Mouse (Mus musculus) lung, embryonic 15.5 days (tissue): ENCODE results near the gene Tbx19. TPM values are rescaled to one million over a fixed set of nuclear protein-coding genes. Genes with fewer than 3 reads are reported as not detected.

Experiments used
- ATAC-seq: fragments of 200-750 bp; cut with Nextera tagmentation; 2 replicates; pipeline ENCODE4 v1.8.0; 2017; ENCODE audit warnings: moderate number of reproducible peaks, borderline replicate concordance; ENCODE audit not compliant: low FRiP score, low TSS enrichment; ENCODE audit errors: extremely low read depth
- H3K27ac ChIP-seq: fragments of 300-500 bp; sonication (generic); 2 replicates; pipeline ENCODE4 v1.5.1; 2015; ENCODE audit warnings: moderate library complexity, mild to moderate bottlenecking, inconsistent platforms
- H3K27me3 ChIP-seq: fragments of 300-500 bp; sonication (generic); 2 replicates; pipeline ENCODE4 v1.6.1; 2015; ENCODE audit warnings: inconsistent platforms
- H3K36me3 ChIP-seq: fragments of 300-500 bp; sonication (generic); 2 replicates; pipeline ENCODE4 v1.6.1; 2015; ENCODE audit warnings: inconsistent platforms
- H3K4me1 ChIP-seq: fragments of 300-500 bp; sonication (generic); 2 replicates; pipeline ENCODE4 v1.6.1; 2015; ENCODE audit warnings: inconsistent platforms
- H3K4me2 ChIP-seq: fragments of 300-500 bp; sonication (generic); 2 replicates; pipeline ENCODE4 v1.6.1; 2015; ENCODE audit warnings: inconsistent platforms, mild to moderate bottlenecking, moderate library complexity
- H3K4me3 ChIP-seq: fragments of 300-500 bp; sonication (generic); 2 replicates; pipeline ENCODE4 v1.5.1; 2015; ENCODE audit warnings: mild to moderate bottlenecking, inconsistent platforms
- H3K9ac ChIP-seq: fragments of 300-500 bp; sonication (generic); 2 replicates; pipeline ENCODE4 v1.6.1; 2015; ENCODE audit warnings: inconsistent platforms
- H3K9me3 ChIP-seq: fragments of 300-500 bp; sonication (generic); 2 replicates; pipeline ENCODE4 v1.6.1; 2016; ENCODE audit warnings: inconsistent platforms
- WGBS: fragments of 180-500 bp; shearing (Covaris S2); methylation state at CpG from one replicate; pipeline ENCODE4 v1.1.7; 2015; 5-methylcytosine and 5-hydroxymethylcytosine counted together
- polyA plus RNA-seq: library from polyadenylated mRNA; unstranded; fragments of >200 nt; fragmentation: Nextera tagmentation; extraction: Ambion mirVana; gene quantifications from 2 replicates; pipeline ENCODE4 v1.2.1, GENCODE M21; 2015

The Tbx19 gene
- polyA plus RNA-seq, 1 experiment from 2014 or later = 0.05 TPM

GRCm38 (mm10) chr1:165108477-165108876 is 52.1 kb downstream of the Tbx19 start:
- Histone ChIP-seq H3K4me1 (no peaks in the 10 kb centered on the region), H3K36me3 (no peaks in the 10 kb centered on the region), H3K9me3 (no peaks in the 10 kb centered on the region), H3K9ac (no peak overlapping the region), H3K27ac (no peak overlapping the region), H3K27me3 (no peaks in the 10 kb centered on the region), H3K4me2 (no peak overlapping the region), H3K4me3 (no peak overlapping the region)
- WGBS = 57% methylated on average over 5 of the region's 5 CpGs
- no peak for ATAC-seq

GRCm38 (mm10) chr1:165106011-165106385 is 54.6 kb downstream of the Tbx19 start:
- Histone ChIP-seq H3K4me3 (no peak overlapping the region), H3K36me3 (no peaks in the 10 kb centered on the region), H3K4me1 (no peaks in the 10 kb centered on the region), H3K9me3 (no peaks in the 10 kb centered on the region), H3K9ac (no peak overlapping the region), H3K4me2 (no peak overlapping the region), H3K27me3 (no peaks in the 10 kb centered on the region), H3K27ac (no peak overlapping the region)
- WGBS = 74% methylated on average over 2 of the region's 2 CpGs
- no peak for ATAC-seq

- Histone ChIP-seq H3K27me3 (no peaks in the 10 kb centered on the region), H3K4me2 (no peak overlapping the region), H3K9me3 (no peaks in the 10 kb centered on the region), H3K4me3 (no peak overlapping the region), H3K27ac (no peak overlapping the region), H3K9ac (no peak overlapping the region), H3K36me3 (no peaks in the 10 kb centered on the region), H3K4me1 (no peaks in the 10 kb centered on the region)
- no peak for ATAC-seq
- 70% methylated on average over 9 of the region's 9 CpGs for WGBS
Measured at GRCm38 (mm10) chr1:165105270-165106010, 55.1 kb downstream of the Tbx19 start.

GRCm38 (mm10) chr1:165104707-165105259 is 55.8 kb downstream of the Tbx19 start:
- H3K36me3 ChIP-seq = no peaks in the 10 kb centered on the region
- no peak overlapping the region for H3K27ac ChIP-seq
- no peak overlapping the region for H3K9ac ChIP-seq
- H3K9me3 ChIP-seq = no peaks in the 10 kb centered on the region
- 53% methylated on average over 7 of the region's 7 CpGs for WGBS
- H3K27me3 ChIP-seq = no peaks in the 10 kb centered on the region
- H3K4me1 ChIP-seq = no peaks in the 10 kb centered on the region
- peak; percentile 51; the same call in 1 of the 2 replicates for ATAC-seq
- H3K4me2 ChIP-seq = no peak overlapping the region
- H3K4me3 ChIP-seq = no peak overlapping the region

- ATAC-seq = no peak
- Histone ChIP-seq H3K36me3 (no peaks in the 10 kb centered on the region), H3K9ac (no peak overlapping the region), H3K27ac (no peak overlapping the region), H3K4me2 (no peak overlapping the region), H3K27me3 (no peaks in the 10 kb centered on the region), H3K4me3 (no peak overlapping the region), H3K9me3 (no peaks in the 10 kb centered on the region), H3K4me1 (no peaks in the 10 kb centered on the region)
Measured at GRCm38 (mm10) chr1:165099569-165099968, 61.0 kb downstream of the Tbx19 start.

GRCm38 (mm10) chr1:165094871-165095270 is 65.7 kb downstream of the Tbx19 start:
- H3K27ac ChIP-seq = no peak overlapping the region
- no peaks in the 10 kb centered on the region for H3K9me3 ChIP-seq
- no peak overlapping the region for H3K4me2 ChIP-seq
- H3K4me1 ChIP-seq = no peaks in the 10 kb centered on the region; the same call in 1 of the 2 replicates
- no peak overlapping the region for H3K9ac ChIP-seq
- H3K27me3 ChIP-seq = no peaks in the 10 kb centered on the region
- 31% methylated on average over 7 of the region's 7 CpGs for WGBS
- no peak overlapping the region for H3K4me3 ChIP-seq
- ATAC-seq = no peak
- H3K36me3 ChIP-seq = no peaks in the 10 kb centered on the region

- WGBS = 8% methylated on average over 15 of the region's 15 CpGs
- Histone ChIP-seq H3K4me3 (no peak overlapping the region), H3K9ac (no peak overlapping the region), H3K36me3 (no peaks in the 10 kb centered on the region), H3K4me1 (no peaks in the 10 kb centered on the region; the same call in 1 of the 2 replicates), H3K27ac (no peak overlapping the region), H3K4me2 (peak overlapping the region; percentile 34), H3K9me3 (no peaks in the 10 kb centered on the region), H3K27me3 (no peaks in the 10 kb centered on the region)
- ATAC-seq = 0 out of 2 replicates have a peak, but pooled peaks have one; percentile 39
Measured at GRCm38 (mm10) chr1:165091721-165092120, 68.9 kb downstream of the Tbx19 start.

- WGBS = 45% methylated on average over 3 of the region's 3 CpGs
- no peaks in the 10 kb centered on the region for H3K36me3 ChIP-seq
- no peaks in the 10 kb centered on the region for H3K9me3 ChIP-seq
- H3K4me1 ChIP-seq = no peaks in the 10 kb centered on the region; the same call in 1 of the 2 replicates
- no peak overlapping the region for H3K9ac ChIP-seq
- H3K27ac ChIP-seq = no peak overlapping the region
- no peak overlapping the region for H3K4me3 ChIP-seq
- no peaks in the 10 kb centered on the region for H3K27me3 ChIP-seq
- no peak for ATAC-seq
- H3K4me2 ChIP-seq = no peak overlapping the region
Measured at GRCm38 (mm10) chr1:165089556-165089955, 71.0 kb downstream of the Tbx19 start.

Other genes starting within 250 kb of the Tbx19 start
- 0.52 TPM in 1 of 2 replicates, not detected in the other for gene Xcl1, start 225.2 kb downstream of the Tbx19 start, polyA plus RNA-seq
- 17.2 and 19.2 TPM in 2 replicates for gene Sft2d2, start 33.7 kb upstream of the Tbx19 start, polyA plus RNA-seq
- gene Tiprl, start 76.2 kb upstream of the Tbx19 start, polyA plus RNA-seq = 102 and 104 TPM in 2 replicates
- gene Gpr161, start 135.0 kb upstream of the Tbx19 start, polyA plus RNA-seq = 0.84 and 0.89 TPM in 2 replicates